Mouse (Mus musculus) E14TG2a.4 (cell line): ENCODE measurements at regions not wholly inside any gene's neighbourhood (a gene's known extent, or its start where the extent isn't known, plus 50 kb on each side); places are given as distances from the start of the nearest gene placed in this dataset.

Experiments used
- H3K27me3 ChIP-seq: 2 replicates; pipeline ENCODE4 v1.6.1; 2014; ENCODE audit warnings: low read length, control low read depth; ENCODE audit not compliant: insufficient read depth
- H3K36me3 ChIP-seq: 2 replicates; pipeline ENCODE4 v1.6.1; 2014; ENCODE audit warnings: low read length, control low read depth; ENCODE audit not compliant: insufficient read depth
- H3K4me1 ChIP-seq: replicated peaks from 2 replicates; pipeline ENCODE4 v1.6.1; 2014; ENCODE audit warnings: low read depth, low read length, control low read depth
- H3K4me3 ChIP-seq: replicated peaks from 2 replicates; pipeline ENCODE4 v1.5.1; 2014; ENCODE audit warnings: mild to moderate bottlenecking, low read length
- H3K9me3 ChIP-seq: 2 replicates; pipeline ENCODE4 v1.6.1; 2014; ENCODE audit warnings: low read length, control low read depth
- CTCF ChIP-seq: conservative IDR thresholded peaks from 2 replicates; pipeline ENCODE4 v1.5.1; 2014; ENCODE audit warnings: low read length
- NANOG ChIP-seq: IDR thresholded peaks from 2 replicates; pipeline ENCODE4 v1.6.1; 2014; ENCODE audit warnings: borderline replicate concordance, low read length, mixed read lengths
- POU5F1 ChIP-seq: IDR thresholded peaks from 2 replicates; pipeline ENCODE4 v1.6.1; 2014; ENCODE audit warnings: low read length, borderline replicate concordance

DNA sequence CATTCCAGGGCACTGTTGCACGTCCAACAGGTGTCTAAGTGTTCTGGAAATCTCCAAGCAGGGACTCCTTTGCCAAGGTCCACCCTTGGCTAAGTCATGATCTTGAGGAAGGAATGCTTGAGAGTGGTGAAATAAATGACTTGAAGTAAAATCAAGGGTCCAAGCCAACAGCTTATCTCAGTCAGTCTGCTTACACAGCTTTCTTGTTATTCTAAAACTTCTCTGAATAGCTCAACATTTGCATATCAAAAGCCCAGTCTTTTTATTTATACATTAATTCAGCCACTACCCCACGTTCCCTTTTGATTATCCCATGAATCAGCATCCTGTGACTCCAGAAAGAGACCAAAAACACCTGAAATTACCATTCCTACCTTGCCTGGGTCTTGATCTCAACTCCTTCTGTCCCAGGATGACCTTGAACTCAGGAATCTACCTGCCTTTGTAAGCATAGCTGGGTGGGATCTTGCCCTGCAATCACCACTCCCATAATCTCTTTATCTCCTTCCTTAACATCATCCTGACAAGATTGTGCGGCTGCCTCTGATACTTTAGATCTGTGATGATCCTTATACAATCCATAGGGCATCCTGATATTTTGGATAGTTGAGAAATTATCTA is 57.5 kb upstream of the Sestd1 start:
- no peaks in the 10 kb centered on the region for H3K27me3 ChIP-seq
- TF ChIP-seq NANOG (peak; percentile 25; the same call in 1 of the 2 replicates), CTCF (no peak)
- no peaks in the 10 kb centered on the region for H3K9me3 ChIP-seq
- H3K4me3 ChIP-seq: no peak overlapping the region
- H3K4me1 ChIP-seq: peaks cover 59% of the 10 kb centered on the region
- H3K36me3 ChIP-seq: no peaks in the 10 kb centered on the region

DNA sequence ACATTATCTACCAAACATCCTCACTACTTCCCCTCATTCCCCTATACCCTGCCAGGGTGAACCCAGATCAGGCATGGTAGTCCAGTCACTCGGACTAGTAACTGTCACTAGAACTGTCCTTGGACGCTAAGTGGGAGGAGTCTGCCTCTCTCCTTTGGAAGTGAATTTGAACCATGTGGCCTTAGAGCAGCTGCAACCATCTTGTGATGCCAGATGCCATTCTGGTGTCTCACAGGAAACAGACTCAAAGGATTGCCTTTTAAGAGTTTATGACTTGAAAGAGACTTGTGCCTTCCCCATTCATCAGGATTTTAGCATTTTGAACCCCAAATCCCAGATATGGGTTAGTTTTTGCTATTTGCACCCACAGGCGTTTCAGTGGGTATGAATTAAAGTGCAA is 56.9 kb upstream of the Sestd1 start:
- Histone ChIP-seq H3K9me3 (no peaks in the 10 kb centered on the region), H3K4me3 (no peak overlapping the region)
- no peak for TF ChIP-seq NANOG
- TF ChIP-seq POU5F1: no peak
- TF ChIP-seq CTCF: no peak

GRCm38 (mm10) chr2:77336810-77337209 is 56.4 kb upstream of the Sestd1 start:
- no peak for TF ChIP-seq CTCF
- TF ChIP-seq NANOG: peak; percentile 9; the same call in 1 of the 2 replicates
- Histone ChIP-seq H3K27me3 (no peaks in the 10 kb centered on the region), H3K4me3 (no peak overlapping the region), H3K36me3 (no peaks in the 10 kb centered on the region), H3K4me1 (peaks cover 59% of the 10 kb centered on the region), H3K9me3 (no peaks in the 10 kb centered on the region)

More for the DNA sequence above, 56.9 kb upstream of the Sestd1 start:
- no peaks in the 10 kb centered on the region for H3K27me3 ChIP-seq
- H3K4me1 ChIP-seq: peaks cover 59% of the 10 kb centered on the region
- no peaks in the 10 kb centered on the region for H3K36me3 ChIP-seq

DNA sequence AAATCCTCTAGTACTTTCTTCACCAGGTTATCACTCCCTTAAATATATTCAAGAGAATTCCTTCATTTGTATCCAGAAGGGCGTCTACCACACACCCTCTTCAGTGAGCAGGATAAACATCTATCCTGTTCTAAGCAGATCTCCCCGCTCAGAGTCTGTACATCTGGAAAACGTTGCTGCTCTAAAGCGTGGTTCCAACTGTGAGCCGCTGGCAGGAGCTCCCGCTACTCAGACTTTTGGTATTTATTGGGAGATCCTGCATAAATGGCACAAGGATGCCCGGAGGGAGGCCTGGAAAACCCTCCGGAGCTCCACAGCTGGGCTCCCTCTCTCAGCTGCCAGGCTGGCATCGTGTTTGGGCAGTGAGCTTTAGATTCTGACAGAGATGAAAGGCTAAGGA is 54.3 kb upstream of the Sestd1 start:
- Histone ChIP-seq H3K4me3 (no peak overlapping the region), H3K27me3 (no peaks in the 10 kb centered on the region), H3K4me1 (peaks cover 43% of the 10 kb centered on the region), H3K36me3 (no peaks in the 10 kb centered on the region), H3K9me3 (no peaks in the 10 kb centered on the region)
- TF ChIP-seq NANOG: no peak
- TF ChIP-seq POU5F1: no peak
- no peak for TF ChIP-seq CTCF

DNA sequence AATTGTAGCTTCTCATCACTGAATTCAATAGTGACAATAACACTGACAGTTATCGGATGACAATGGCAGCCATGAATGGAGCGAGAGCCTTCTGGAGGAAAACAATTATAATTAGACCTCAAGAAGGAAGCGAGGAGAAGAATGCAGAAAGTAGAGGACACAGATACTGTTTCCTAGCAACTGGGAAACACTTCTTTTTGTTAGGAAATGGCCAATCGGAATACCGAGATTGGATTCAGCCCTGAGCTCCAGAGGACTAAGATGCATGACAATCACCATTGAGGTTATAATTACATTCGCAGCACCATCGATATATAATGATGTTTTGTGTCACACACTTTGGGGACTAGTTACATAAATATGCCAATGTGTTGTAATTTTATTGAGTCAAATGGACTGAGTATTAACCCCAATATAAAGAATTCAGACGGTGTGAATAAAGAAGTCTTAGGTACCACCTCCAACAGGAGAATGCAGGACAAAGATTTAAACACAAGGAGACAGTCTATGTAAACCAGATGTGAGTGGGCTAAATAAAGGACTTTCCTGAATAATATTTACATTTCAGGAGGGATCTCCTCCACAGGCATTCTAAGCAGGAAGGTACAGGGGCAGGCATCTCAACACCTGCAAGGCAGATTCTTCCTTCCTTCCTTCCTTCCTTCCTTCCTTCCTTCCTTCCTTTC is 53.1 kb upstream of the Sestd1 start:
- TF ChIP-seq POU5F1 (no peak), CTCF (no peak), NANOG (no peak)
- no peaks in the 10 kb centered on the region for H3K9me3 ChIP-seq
- no peaks in the 10 kb centered on the region for H3K27me3 ChIP-seq
- H3K36me3 ChIP-seq: no peaks in the 10 kb centered on the region
- no peak overlapping the region for H3K4me3 ChIP-seq
- H3K4me1 ChIP-seq: peaks cover 33% of the 10 kb centered on the region
